Mouse (Mus musculus): ENCODE measurements around the gene Ifnb1. TPM values are rescaled to one million over a fixed set of nuclear protein-coding genes. Genes with fewer than 3 reads are reported as not detected.
"Not testable (repeated sequence)": the region's sequence is repeated elsewhere in the genome, so short reads cannot be mapped to it uniquely, and the experiment has no call there.

Ifnb1 gene
- not detected in 2 replicates for polyA plus RNA-seq (2016; fragmentation: Nextera tagmentation; extraction: Ambion mirVana)

- Histone ChIP-seq H3K9me3 (replicated peaks) (no peaks in the 10 kb centered on the region), H3K4me2 (no peak within 1 kb of the TSS), H3K4me1 (0 out of 2 replicates have a peak, but pooled peaks cover 5% of the 10 kb centered on the region), H3K27ac (no peak within 1 kb of the TSS), H3K4me3 (no peak within 1 kb of the TSS), H3K9ac (no peak within 1 kb of the TSS), H3K27me3 (replicated peaks) (no peaks in the 10 kb centered on the region), H3K36me3 (no peaks in the 10 kb centered on the region)
- WGBS (ENCODE audit: insufficient replicate concordance), result 69% methylated on average over 4 of the region's 4 CpGs
- no peak for ATAC-seq
Observed at GRCm38 (mm10) chr4:88522674-88523073, at the start of gene Ifnb1. Ifnb1 (minus strand) TSS chr4:88522774.

GRCm38 (mm10) chr4:88571698-88572097 lies 49.1 kb upstream of the Ifnb1 start, which contains the start of gene Ifna14:
Ifna14 (minus strand) TSS chr4:88571798.
- H3K27ac ChIP-seq, result no peak within 1 kb of the TSS
- no peaks in the 10 kb centered on the region for H3K27me3 ChIP-seq (replicated peaks)
- no peak within 1 kb of the TSS for H3K4me3 ChIP-seq
- no peaks in the 10 kb centered on the region for H3K9me3 ChIP-seq (replicated peaks)
- H3K36me3 ChIP-seq, result no peaks in the 10 kb centered on the region
- ATAC-seq, result no peak
- no peak within 1 kb of the TSS for H3K4me2 ChIP-seq
- H3K4me1 ChIP-seq, result no peaks in the 10 kb centered on the region
- no peak within 1 kb of the TSS for H3K9ac ChIP-seq
- 54% methylated on average over 1 of the region's 1 CpGs for WGBS (ENCODE audit: insufficient replicate concordance)

GRCm38 (mm10) chr4:88561791-88562190 lies 39.2 kb upstream of the Ifnb1 start:
- ATAC-seq, result no peak
- no peaks in the 10 kb centered on the region for H3K9me3 ChIP-seq (replicated peaks)
- no peak overlapping the region for H3K9ac ChIP-seq
- H3K27ac ChIP-seq, result no peak overlapping the region
- no peaks in the 10 kb centered on the region for H3K27me3 ChIP-seq (replicated peaks)
- no peak overlapping the region for H3K4me2 ChIP-seq
- H3K4me3 ChIP-seq, result no peak overlapping the region
- no peaks in the 10 kb centered on the region for H3K36me3 ChIP-seq
- H3K4me1 ChIP-seq, result no peaks in the 10 kb centered on the region
- 89% methylated on average over 1 of the region's 1 CpGs for WGBS (ENCODE audit: insufficient replicate concordance)

DNA sequence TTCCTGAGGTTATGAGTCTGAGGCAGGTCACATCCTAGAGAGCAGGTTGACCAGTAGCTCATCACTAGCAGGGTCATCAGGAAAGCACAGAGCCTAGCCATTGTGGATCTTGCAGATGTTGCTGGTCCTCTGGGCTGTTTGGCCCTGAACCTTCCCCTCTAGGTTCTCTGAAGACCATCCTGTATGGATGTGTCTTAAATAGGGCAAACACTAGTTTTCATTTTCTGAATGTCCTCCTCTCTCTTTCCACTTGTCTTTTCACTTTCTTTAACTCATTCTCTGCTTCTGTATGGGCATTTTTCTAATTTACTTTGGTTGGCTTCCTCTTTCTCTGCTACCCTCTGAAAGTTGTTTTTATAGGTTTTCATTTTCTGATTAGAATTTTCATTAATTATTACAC lies 35.6 kb upstream of the Ifnb1 start, which contains the start of gene Ifna15:
Ifna15 (minus strand) TSS at position 101 of the 400 bp plus-strand sequence.
- not testable (repeated sequence) for H3K27ac ChIP-seq; ATAC-seq; H3K36me3 ChIP-seq; H3K4me1 ChIP-seq; H3K9me3 ChIP-seq (replicated peaks); H3K9ac ChIP-seq; H3K27me3 ChIP-seq (replicated peaks); H3K4me3 ChIP-seq; H3K4me2 ChIP-seq

DNA sequence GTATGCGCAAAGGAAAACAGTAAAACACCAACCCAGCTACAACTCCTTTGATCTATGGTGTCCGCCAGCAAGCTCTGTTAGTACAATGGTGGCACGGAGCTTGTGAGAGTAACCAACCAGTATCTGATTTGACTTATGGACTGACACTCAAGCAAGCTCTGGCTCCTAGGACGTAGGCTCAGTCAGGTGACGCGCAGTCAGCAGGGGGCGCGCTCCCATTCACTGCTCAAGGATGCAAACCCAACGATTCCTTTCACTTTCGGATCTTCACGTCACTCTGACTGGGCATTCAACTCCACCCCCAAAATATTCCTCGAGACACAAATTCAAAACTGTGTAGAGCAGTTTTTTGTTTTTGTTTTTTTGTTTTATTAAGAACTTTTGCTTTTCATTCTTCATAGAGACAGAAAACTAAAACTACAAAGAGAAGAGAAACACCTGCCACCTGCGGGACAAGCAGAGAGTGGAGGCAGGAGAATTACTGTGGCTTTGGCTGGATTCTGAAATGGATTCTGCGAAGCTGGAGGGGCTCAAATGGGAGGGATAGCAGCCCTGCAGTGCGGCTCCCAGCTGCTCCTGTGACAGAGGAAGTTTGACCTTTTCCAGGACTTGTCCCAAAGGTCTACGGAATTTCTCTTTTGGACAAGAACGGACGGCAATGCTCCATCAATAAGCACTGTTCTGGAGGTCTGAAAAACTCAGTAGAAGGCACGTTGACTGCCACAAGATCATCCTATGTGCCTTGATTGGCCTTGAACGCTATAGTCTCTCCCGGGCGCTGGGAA lies 27.8 kb upstream of the Ifnb1 start:
- no peaks in the 10 kb centered on the region for H3K36me3 ChIP-seq
- no peaks in the 10 kb centered on the region for H3K9me3 ChIP-seq (replicated peaks)
- no peaks in the 10 kb centered on the region for H3K27me3 ChIP-seq (replicated peaks)
- H3K4me3 ChIP-seq, result peak overlapping the region; percentile 62
- 22% methylated on average over 22 of the region's 22 CpGs for WGBS (ENCODE audit: insufficient replicate concordance)
- H3K9ac ChIP-seq, result peak overlapping the region; percentile 52
- H3K27ac ChIP-seq, result no peak overlapping the region
- peak overlapping the region; percentile 83 for H3K4me2 ChIP-seq
- peaks cover 9% of the 10 kb centered on the region; the same call in 1 of the 2 replicates for H3K4me1 ChIP-seq
- peak; percentile 95 for ATAC-seq

- 55% methylated on average over 1 of the region's 1 CpGs for WGBS (ENCODE audit: insufficient replicate concordance)
- peaks cover 9% of the 10 kb centered on the region; the same call in 1 of the 2 replicates for H3K4me1 ChIP-seq
- ATAC-seq, result no peak
- no peaks in the 10 kb centered on the region for H3K27me3 ChIP-seq (replicated peaks)
- H3K36me3 ChIP-seq, result no peaks in the 10 kb centered on the region
- no peak overlapping the region for H3K27ac ChIP-seq
- no peaks in the 10 kb centered on the region for H3K9me3 ChIP-seq (replicated peaks)
- no peak overlapping the region for H3K9ac ChIP-seq
- H3K4me3 ChIP-seq, result no peak overlapping the region
- H3K4me2 ChIP-seq, result no peak overlapping the region
Observed at GRCm38 (mm10) chr4:88547986-88548385, 25.4 kb upstream of the Ifnb1 start.

DNA sequence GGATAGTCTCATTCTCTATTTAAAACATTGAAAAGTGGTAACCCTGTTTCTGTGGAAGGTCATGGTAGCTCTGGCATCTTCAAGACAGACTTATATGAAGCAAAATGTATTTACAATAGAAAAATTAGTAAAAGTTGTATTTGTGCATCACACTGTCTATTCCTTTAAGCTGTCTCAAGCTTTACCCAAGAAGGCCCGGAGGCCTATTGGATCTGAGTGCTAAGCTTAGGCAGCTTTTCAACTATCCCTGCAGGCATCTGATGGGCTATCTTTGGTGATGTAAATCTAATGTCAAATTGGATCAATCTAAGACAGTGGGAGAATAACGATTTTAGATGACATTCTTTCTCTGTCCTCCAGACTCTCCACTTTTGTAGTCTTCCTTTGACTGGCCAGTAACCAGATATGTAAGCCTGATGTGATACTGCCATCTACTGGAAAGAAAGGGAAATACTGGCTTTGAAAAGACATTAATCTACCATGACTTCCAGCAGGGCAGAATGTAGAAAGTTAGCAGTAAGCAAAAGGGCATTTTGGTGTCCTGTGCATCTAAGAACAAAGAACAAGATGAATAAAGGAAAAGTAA lies 21.2 kb upstream of the Ifnb1 start:
- Histone ChIP-seq H3K4me1 (no peaks in the 10 kb centered on the region), H3K4me3 (no peak overlapping the region), H3K9me3 (replicated peaks) (no peaks in the 10 kb centered on the region), H3K27me3 (replicated peaks) (no peaks in the 10 kb centered on the region), H3K36me3 (no peaks in the 10 kb centered on the region), H3K4me2 (no peak overlapping the region), H3K9ac (no peak overlapping the region), H3K27ac (no peak overlapping the region)
- 42% methylated on average over 2 of the region's 2 CpGs for WGBS (ENCODE audit: insufficient replicate concordance)
- peak; percentile 37; the same call in 1 of the 2 replicates for ATAC-seq

DNA sequence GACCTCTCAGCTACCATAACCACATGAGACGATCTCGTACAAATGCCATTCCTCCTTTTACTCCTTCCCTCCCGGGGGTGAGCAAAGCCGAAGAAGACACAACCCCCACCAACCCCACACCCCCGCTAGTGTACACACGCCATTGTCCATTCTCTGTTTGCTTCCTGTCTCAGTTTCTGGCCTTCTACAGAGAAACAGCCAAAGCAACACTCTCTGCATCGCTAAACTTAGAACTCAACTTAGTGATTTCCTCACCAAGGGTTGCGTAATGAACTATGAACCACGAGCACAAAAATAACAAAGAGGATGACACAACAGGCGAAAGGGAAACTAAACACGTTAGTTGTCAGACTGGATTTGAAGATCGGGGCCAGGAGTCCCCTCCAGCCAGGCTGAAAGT lies 14.8 kb upstream of the Ifnb1 start:
- H3K36me3 ChIP-seq, result no peaks in the 10 kb centered on the region
- no peaks in the 10 kb centered on the region for H3K27me3 ChIP-seq (replicated peaks)
- no peak overlapping the region for H3K9ac ChIP-seq
- peak overlapping the region; percentile 48; the same call in 1 of the 2 replicates for H3K27ac ChIP-seq
- WGBS (ENCODE audit: insufficient replicate concordance), result 21% methylated on average over 12 of the region's 12 CpGs
- peak overlapping the region; percentile 38 for H3K4me2 ChIP-seq
- ATAC-seq, result 0 out of 2 replicates have a peak, but pooled peaks have one; percentile 4
- peaks cover 43% of the 10 kb centered on the region for H3K4me1 ChIP-seq
- H3K4me3 ChIP-seq, result no peak overlapping the region
- H3K9me3 ChIP-seq (replicated peaks), result no peaks in the 10 kb centered on the region

DNA sequence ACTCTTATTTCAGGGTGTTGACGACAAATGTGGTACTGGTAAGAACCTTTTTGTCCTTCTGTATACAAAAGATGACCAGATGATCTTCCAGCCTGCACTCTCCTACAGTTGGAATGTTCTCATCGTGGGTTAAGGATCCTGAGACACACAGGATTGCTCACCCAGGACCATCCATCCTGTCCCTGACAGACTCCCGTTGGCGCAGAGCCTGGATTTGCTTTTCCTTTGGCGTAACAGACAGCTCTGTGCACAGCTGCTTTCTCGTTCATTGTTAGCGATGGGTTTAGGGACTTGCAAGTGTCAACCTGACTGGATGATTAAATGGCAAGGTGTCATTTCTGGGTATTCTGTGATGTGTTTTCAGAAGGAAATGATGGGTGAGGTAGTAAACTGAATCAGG lies 14.1 kb upstream of the Ifnb1 start:
- H3K4me1 ChIP-seq, result peaks cover 43% of the 10 kb centered on the region
- peak overlapping the region; percentile 77; the same call in 1 of the 2 replicates for H3K27ac ChIP-seq
- H3K36me3 ChIP-seq, result no peaks in the 10 kb centered on the region
- no peaks in the 10 kb centered on the region for H3K27me3 ChIP-seq (replicated peaks)
- WGBS (ENCODE audit: insufficient replicate concordance), result 76% methylated on average over 7 of the region's 7 CpGs
- H3K9ac ChIP-seq, result no peak overlapping the region
- no peaks in the 10 kb centered on the region for H3K9me3 ChIP-seq (replicated peaks)
- no peak overlapping the region for H3K4me2 ChIP-seq
- no peak overlapping the region for H3K4me3 ChIP-seq
- ATAC-seq, result no peak

DNA sequence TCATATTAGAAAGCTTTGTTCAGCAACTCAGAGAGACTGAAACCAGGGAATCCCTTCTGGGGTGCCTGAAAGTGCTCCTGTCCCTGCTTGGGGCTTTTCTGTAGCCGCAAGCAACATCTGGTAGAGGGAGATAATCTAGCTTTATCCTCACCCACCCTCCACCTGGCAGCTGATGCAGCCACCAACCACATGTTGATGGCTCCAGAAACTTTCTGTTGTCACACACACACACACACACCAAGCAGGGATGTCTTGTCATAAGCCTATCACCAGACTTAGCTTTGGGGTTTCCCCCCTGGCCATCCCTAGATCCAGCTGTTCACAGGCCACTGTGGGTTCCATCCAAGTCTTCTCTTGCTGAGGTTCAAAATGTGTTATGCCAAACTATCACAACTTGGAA lies 13.2 kb upstream of the Ifnb1 start:
- no peak overlapping the region for H3K9ac ChIP-seq
- no peaks in the 10 kb centered on the region for H3K9me3 ChIP-seq (replicated peaks)
- ATAC-seq, result peak; percentile 97
- H3K36me3 ChIP-seq, result no peaks in the 10 kb centered on the region
- no peaks in the 10 kb centered on the region for H3K27me3 ChIP-seq (replicated peaks)
- H3K4me2 ChIP-seq, result peak overlapping the region; percentile 49
- H3K4me1 ChIP-seq, result peaks cover 43% of the 10 kb centered on the region
- 41% methylated on average over 1 of the region's 1 CpGs for WGBS (ENCODE audit: insufficient replicate concordance)
- H3K27ac ChIP-seq, result peak overlapping the region; percentile 77
- no peak overlapping the region for H3K4me3 ChIP-seq

DNA sequence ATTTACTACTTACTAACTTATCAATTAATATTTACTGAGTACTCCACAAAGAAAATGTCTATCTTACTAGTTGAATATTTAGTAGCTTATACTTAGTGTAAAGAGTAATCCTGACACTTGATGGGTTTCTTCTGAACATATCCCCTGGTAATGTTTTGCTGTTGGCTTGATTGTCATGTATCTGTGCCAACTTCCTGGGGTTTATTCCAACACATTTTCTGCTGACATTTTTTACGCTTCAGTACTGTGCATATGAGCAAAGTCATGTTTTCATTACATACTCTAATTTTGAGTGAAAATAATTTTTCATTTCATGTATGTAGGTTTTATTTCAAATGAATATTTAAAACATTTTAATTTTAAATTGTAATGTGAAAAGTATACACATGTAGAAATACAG lies 12.3 kb upstream of the Ifnb1 start:
- ATAC-seq, result no peak
- 75% methylated on average over 1 of the region's 1 CpGs for WGBS (ENCODE audit: insufficient replicate concordance)
- Histone ChIP-seq H3K9ac (no peak overlapping the region), H3K27me3 (replicated peaks) (no peaks in the 10 kb centered on the region), H3K4me3 (no peak overlapping the region), H3K4me1 (peaks cover 43% of the 10 kb centered on the region), H3K4me2 (no peak overlapping the region), H3K27ac (no peak overlapping the region; the same call in 1 of the 2 replicates), H3K9me3 (replicated peaks) (no peaks in the 10 kb centered on the region), H3K36me3 (no peaks in the 10 kb centered on the region)

- WGBS (ENCODE audit: insufficient replicate concordance), result 83% methylated on average over 2 of the region's 2 CpGs
- Histone ChIP-seq H3K27me3 (replicated peaks) (no peaks in the 10 kb centered on the region), H3K4me3 (no peak overlapping the region), H3K9me3 (replicated peaks) (no peaks in the 10 kb centered on the region), H3K4me1 (peaks cover 43% of the 10 kb centered on the region), H3K9ac (no peak overlapping the region), H3K27ac (no peak overlapping the region), H3K4me2 (no peak overlapping the region), H3K36me3 (no peaks in the 10 kb centered on the region)
- ATAC-seq, result no peak
Observed at GRCm38 (mm10) chr4:88533499-88533898, 10.9 kb upstream of the Ifnb1 start.
